Mouse (Mus musculus) brain, embryonic 18.5 days (tissue): ENCODE measurements around the gene Gm21915.

ENCODE experiments used
- DNase-seq: peaks from one replicate; pipeline ENCODE4 v3.0.0-alpha.2; 2012; ENCODE audit warnings: low read depth, low spot score

Gm21915 gene

GRCm38 (mm10) chr9:40717182-40717874 is 46.9 kb downstream of the Gm21915 start:
- no peak for DNase-seq

GRCm38 (mm10) chr9:40717875-40718185 is 47.4 kb downstream of the Gm21915 start:
- no peak for DNase-seq
